Mouse (Mus musculus): Measurements from ENCODE around the gene Trub2. TPM values are rescaled to one million over a fixed set of nuclear protein-coding genes. Genes with fewer than 3 reads are reported as not detected.
"Not testable (repeated sequence)": the region's sequence is repeated elsewhere in the genome, so short reads cannot be mapped to it uniquely, and the experiment has no call there.

Trub2 gene
- polyA plus RNA-seq, 1 experiment from 2014 or later, result 73.8 TPM

GRCm38 (mm10) chr2:29803400-29803831 lies 15.1 kb upstream of the Trub2 start:
- Histone ChIP-seq H3K36me3 (peaks cover 42% of the 10 kb centered on the region), H3K27ac (no peak overlapping the region), H3K27me3 (ENCODE audit: low read depth, poor library complexity, severe bottlenecking) (0 out of 2 replicates have a peak, but pooled peaks cover 12% of the 10 kb centered on the region), H3K9me3 (replicated peaks) (no peaks in the 10 kb centered on the region), H3K4me1 (peaks cover 26% of the 10 kb centered on the region), H3K4me3 (peak overlapping the region; percentile 91)
- peak; percentile 48 for DNase-seq (ENCODE audit: low spot score)
- WGBS, result 22% methylated on average over 6 of the region's 6 CpGs

GRCm38 (mm10) chr2:29802827-29803201 lies 14.5 kb upstream of the Trub2 start:
- peak overlapping the region; percentile 91 for H3K4me3 ChIP-seq
- WGBS, result under 1% methylated on average over 39 of the region's 39 CpGs
- H3K4me1 ChIP-seq, result peaks cover 26% of the 10 kb centered on the region
- H3K27ac ChIP-seq, result peak overlapping the region; percentile 85
- no peak for DNase-seq (ENCODE audit: low spot score)
- peaks cover 36% of the 10 kb centered on the region for H3K36me3 ChIP-seq
- H3K9me3 ChIP-seq (replicated peaks), result no peaks in the 10 kb centered on the region
- H3K27me3 ChIP-seq (ENCODE audit: low read depth, poor library complexity, severe bottlenecking), result 0 out of 2 replicates have a peak, but pooled peaks cover 12% of the 10 kb centered on the region

- H3K4me1 ChIP-seq, result peaks cover 26% of the 10 kb centered on the region
- peaks cover 33% of the 10 kb centered on the region for H3K36me3 ChIP-seq
- WGBS, result 6% methylated on average over 28 of the region's 28 CpGs
- peak; percentile 96 for DNase-seq (ENCODE audit: low spot score)
- peak within 1 kb of the TSS; percentile 85 for H3K27ac ChIP-seq
- H3K4me3 ChIP-seq, result peak within 1 kb of the TSS; percentile 91
- no peaks in the 10 kb centered on the region for H3K9me3 ChIP-seq (replicated peaks)
- 0 out of 2 replicates have a peak, but pooled peaks cover 12% of the 10 kb centered on the region for H3K27me3 ChIP-seq (ENCODE audit: low read depth, poor library complexity, severe bottlenecking)
Measured at GRCm38 (mm10) chr2:29802075-29802826, 13.9 kb upstream of the Trub2 start, which contains the start of gene Slc27a4. Gene Slc27a4 (plus strand): TSS chr2:29802634.

GRCm38 (mm10) chr2:29792772-29793487 lies 4.6 kb upstream of the Trub2 start:
- H3K36me3 ChIP-seq, result peaks cover 71% of the 10 kb centered on the region
- H3K27me3 ChIP-seq (ENCODE audit: low read depth, poor library complexity, severe bottlenecking), result no peaks in the 10 kb centered on the region
- 98% methylated on average over 2 of the region's 2 CpGs for WGBS
- peaks cover 6% of the 10 kb centered on the region; the same call in 1 of the 2 replicates for H3K4me1 ChIP-seq
- no peak overlapping the region for H3K27ac ChIP-seq
- H3K9me3 ChIP-seq (replicated peaks), result no peaks in the 10 kb centered on the region
- no peak for DNase-seq (ENCODE audit: low spot score)
- no peak overlapping the region for H3K4me3 ChIP-seq

- 0 out of 2 replicates have a peak, but pooled peaks cover under 1% of the 10 kb centered on the region for H3K9me3 ChIP-seq (replicated peaks)
- peaks cover 15% of the 10 kb centered on the region for H3K4me1 ChIP-seq
- peak within 1 kb of the TSS; percentile 79 for H3K4me3 ChIP-seq
- WGBS, result 1% methylated on average over 31 of the region's 31 CpGs
- H3K36me3 ChIP-seq, result peaks cover 71% of the 10 kb centered on the region
- peak; percentile 93 for DNase-seq (ENCODE audit: low spot score)
- H3K27me3 ChIP-seq (ENCODE audit: low read depth, poor library complexity, severe bottlenecking), result no peaks in the 10 kb centered on the region
- peak within 1 kb of the TSS; percentile 83 for H3K27ac ChIP-seq
Measured at GRCm38 (mm10) chr2:29787104-29787917, 991 bp downstream of the Trub2 start, which contains the start of gene Coq4. Gene Coq4 (plus strand): TSS chr2:29787493.

GRCm38 (mm10) chr2:29784290-29784689 lies 4.0 kb downstream of the Trub2 start:
- Histone ChIP-seq H3K27ac (no peak overlapping the region), H3K27me3 (ENCODE audit: low read depth, poor library complexity, severe bottlenecking) (no peaks in the 10 kb centered on the region), H3K9me3 (replicated peaks) (peaks cover 9% of the 10 kb centered on the region; the same call in 1 of the 2 replicates), H3K4me3 (no peak overlapping the region), H3K4me1 (peaks cover 15% of the 10 kb centered on the region), H3K36me3 (peaks cover 72% of the 10 kb centered on the region)
- WGBS, result 87% methylated on average over 4 of the region's 4 CpGs
- no peak for DNase-seq (ENCODE audit: low spot score)

- peaks cover 99% of the 10 kb centered on the region for H3K36me3 ChIP-seq
- H3K4me1 ChIP-seq, result not testable (repeated sequence)
- WGBS, result 96% methylated on average over 2 of the region's 2 CpGs
Measured at GRCm38 (mm10) chr2:29781256-29781655, 7.0 kb downstream of the Trub2 start.

GRCm38 (mm10) chr2:29773323-29773722 lies 15.0 kb downstream of the Trub2 start:
- peaks cover 51% of the 10 kb centered on the region for H3K36me3 ChIP-seq

More at GRCm38 (mm10) chr2:29781256-29781655, 7.0 kb downstream of the Trub2 start:
- not testable (repeated sequence) for DNase-seq (ENCODE audit: low spot score); H3K27ac ChIP-seq; H3K27me3 ChIP-seq (ENCODE audit: low read depth, poor library complexity, severe bottlenecking); H3K4me3 ChIP-seq; H3K9me3 ChIP-seq (replicated peaks)

GRCm38 (mm10) chr2:29771611-29772461 lies 16.5 kb downstream of the Trub2 start:
- no peak for DNase-seq (ENCODE audit: low spot score)
- 87% methylated on average over 8 of the region's 8 CpGs for whole genome bisulfite sequencing
- no peaks in the 10 kb centered on the region for H3K4me1 ChIP-seq
- peaks cover 37% of the 10 kb centered on the region for H3K36me3 ChIP-seq
- no peaks in the 10 kb centered on the region for H3K9me3 ChIP-seq (replicated peaks)
- no peaks in the 10 kb centered on the region for H3K27me3 ChIP-seq (ENCODE audit: low read depth, poor library complexity, severe bottlenecking)
- no peak overlapping the region for H3K27ac ChIP-seq
- no peak overlapping the region for H3K4me3 ChIP-seq

More at GRCm38 (mm10) chr2:29773323-29773722, 15.0 kb downstream of the Trub2 start:
- no peaks in the 10 kb centered on the region for H3K4me1 ChIP-seq
- no peaks in the 10 kb centered on the region for H3K27me3 ChIP-seq (ENCODE audit: low read depth, poor library complexity, severe bottlenecking)
- H3K4me3 ChIP-seq, result no peak overlapping the region
- no peaks in the 10 kb centered on the region for H3K9me3 ChIP-seq (replicated peaks)
- H3K27ac ChIP-seq, result no peak overlapping the region
- 88% methylated on average over 4 of the region's 4 CpGs for WGBS
- DNase-seq (ENCODE audit: low spot score), result no peak

GRCm38 (mm10) chr2:29770162-29770561 lies 18.1 kb downstream of the Trub2 start:
- Histone ChIP-seq H3K36me3 (peaks cover 22% of the 10 kb centered on the region), H3K4me1 (no peaks in the 10 kb centered on the region), H3K9me3 (replicated peaks) (no peaks in the 10 kb centered on the region), H3K27ac (no peak overlapping the region), H3K27me3 (ENCODE audit: low read depth, poor library complexity, severe bottlenecking) (no peaks in the 10 kb centered on the region), H3K4me3 (no peak overlapping the region)
- no peak for DNase-seq (ENCODE audit: low spot score)

- H3K4me1 ChIP-seq, result no peaks in the 10 kb centered on the region
- DNase-seq (ENCODE audit: low spot score), result no peak
- no peak overlapping the region for H3K27ac ChIP-seq
- WGBS, result 63% methylated on average over 9 of the region's 9 CpGs
- peaks cover 13% of the 10 kb centered on the region for H3K36me3 ChIP-seq
- H3K9me3 ChIP-seq (replicated peaks), result no peaks in the 10 kb centered on the region
- no peak overlapping the region for H3K4me3 ChIP-seq
- H3K27me3 ChIP-seq (ENCODE audit: low read depth, poor library complexity, severe bottlenecking), result no peaks in the 10 kb centered on the region
Measured at GRCm38 (mm10) chr2:29768901-29769300, 19.4 kb downstream of the Trub2 start.
